Mouse (Mus musculus) lung, adult 10 weeks (tissue): ENCODE results near the gene Mrgprb5. TPM values are rescaled to one million over a fixed set of nuclear protein-coding genes. Genes with fewer than 3 reads are reported as not detected.

Experiments
- polyA plus RNA-seq: library from polyadenylated mRNA; stranded (reverse); fragments of 350-450 nt; fragmentation: Illumina TruSeq; extraction: RNeasy Lipid Tissue Mini Kit (QIAGEN cat#74804); gene quantifications from one replicate; pipeline ENCODE4 v1.2.3, GENCODE M21; 2014; ENCODE audit warnings: low read depth, low replicate concordance; ENCODE audit not compliant: insufficient read depth

The Mrgprb5 gene
- not detected for polyA plus RNA-seq

DNA sequence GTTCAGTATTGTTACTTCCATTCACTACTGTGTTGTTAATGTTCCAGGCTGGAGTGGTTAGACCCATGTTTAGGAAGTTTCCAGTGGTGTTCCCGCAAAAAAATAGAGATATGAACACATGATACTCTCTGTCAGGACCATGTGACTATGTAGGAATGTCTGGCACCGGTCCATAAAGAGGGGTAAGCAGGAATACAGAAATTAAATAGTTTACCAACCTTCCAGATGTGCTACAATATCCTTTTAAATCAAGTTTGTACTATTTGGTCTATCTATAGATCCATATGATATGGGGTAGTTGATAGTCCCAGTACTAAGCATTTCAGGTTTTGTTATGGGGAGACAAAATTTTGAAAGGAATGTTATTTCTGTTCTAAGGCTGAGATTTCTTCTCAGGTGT is at the start of gene Mrgprb5:
Gene Mrgprb5 (minus strand): TSS at position 101 of the 400 bp plus-strand sequence.

GRCm38 (mm10) chr7:48199188-48199587 is 30.4 kb upstream of the Mrgprb5 start, which contains the start of gene Mrgprb4:
Mrgprb4 (minus strand) TSS chr7:48199288.

Other genes with a start within 250 kb of the Mrgprb5 start
- not detected for gene Mrgpra4, start 186.9 kb downstream of the Mrgprb5 start, polyA plus RNA-seq
- gene Mrgprx1, start 141.4 kb downstream of the Mrgprb5 start, polyA plus RNA-seq, result not detected
- not detected for gene Mrgprb4, start 30.3 kb upstream of the Mrgprb5 start, polyA plus RNA-seq
- not detected for gene Mrgprb8, start 219.5 kb upstream of the Mrgprb5 start, polyA plus RNA-seq